Mouse (Mus musculus) heart, postnatal 0 days (tissue): ENCODE results near the gene Fcor.

Source experiments
- CTCF ChIP-seq: IDR thresholded peaks from 2 replicates; pipeline ENCODE4 v1.5.1; 2016; ENCODE audit warnings: antibody characterized with exemption, control low read depth, low read depth
- EP300 ChIP-seq: IDR thresholded peaks from 2 replicates; pipeline ENCODE4 v1.6.1; 2016; ENCODE audit warnings: antibody characterized with exemption, low read depth

DNA sequence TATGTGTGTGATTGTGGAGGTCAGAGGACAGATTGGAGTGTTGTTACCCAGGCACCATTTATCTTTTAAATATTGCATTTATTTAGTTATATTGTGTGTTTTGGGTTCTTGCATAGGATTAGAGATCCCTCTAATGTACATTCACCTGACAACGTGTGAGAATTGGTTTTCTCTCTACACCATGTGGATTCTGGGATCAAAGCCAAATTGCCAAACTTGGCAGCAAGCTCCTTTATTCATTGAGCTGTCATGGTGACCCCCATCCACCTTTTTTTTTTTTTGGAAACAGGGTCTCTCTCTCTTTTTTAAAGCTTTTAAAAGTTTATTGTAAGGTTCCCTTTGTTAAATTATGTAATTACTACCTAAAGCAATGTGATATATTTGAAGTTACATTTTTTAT is 48.9 kb upstream of the Fcor start:
- TF ChIP-seq CTCF (no peak), EP300 (no peak)
